Mouse (Mus musculus): ENCODE measurements around the gene Ttc23.

Gene Ttc23

GRCm38 (mm10) chr7:67695906-67696305 lies 48.7 kb downstream of the Ttc23 start:
- ATAC-seq (ENCODE audit: low TSS enrichment): no peak

- ATAC-seq (ENCODE audit: low TSS enrichment): no peak
These were observed 50.9 kb downstream of the Ttc23 start for GRCm38 (mm10) chr7:67697892-67698630.

GRCm38 (mm10) chr7:67699301-67699700 lies 52.1 kb downstream of the Ttc23 start:
- ATAC-seq (ENCODE audit: low TSS enrichment): no peak

GRCm38 (mm10) chr7:67700846-67701245 lies 53.6 kb downstream of the Ttc23 start:
- peak; percentile 81 for ATAC-seq (ENCODE audit: low TSS enrichment)

GRCm38 (mm10) chr7:67701252-67701914 lies 54.2 kb downstream of the Ttc23 start:
- no peak for ATAC-seq (ENCODE audit: low TSS enrichment)

- no peak for ATAC-seq (ENCODE audit: low TSS enrichment)
These were observed 61.0 kb downstream of the Ttc23 start for GRCm38 (mm10) chr7:67708160-67708559.

GRCm38 (mm10) chr7:67710216-67710615 lies 63.0 kb downstream of the Ttc23 start:
- ATAC-seq (ENCODE audit: low TSS enrichment): no peak

GRCm38 (mm10) chr7:67713820-67714510 lies 66.8 kb downstream of the Ttc23 start:
- ATAC-seq (ENCODE audit: low TSS enrichment): peak; percentile 51

GRCm38 (mm10) chr7:67715176-67715575 lies 68.0 kb downstream of the Ttc23 start:
- no peak for ATAC-seq (ENCODE audit: low TSS enrichment)

GRCm38 (mm10) chr7:67716213-67716878 lies 69.1 kb downstream of the Ttc23 start:
- peak; percentile 10 for ATAC-seq (ENCODE audit: low TSS enrichment)

GRCm38 (mm10) chr7:67716925-67717324 lies 69.7 kb downstream of the Ttc23 start:
- peak; percentile 83 for ATAC-seq (ENCODE audit: low TSS enrichment)

GRCm38 (mm10) chr7:67717520-67717919 lies 70.3 kb downstream of the Ttc23 start:
- no peak for ATAC-seq (ENCODE audit: low TSS enrichment)

GRCm38 (mm10) chr7:67718804-67719203 lies 71.6 kb downstream of the Ttc23 start:
- ATAC-seq (ENCODE audit: low TSS enrichment): no peak

GRCm38 (mm10) chr7:67722163-67722562 lies 75.0 kb downstream of the Ttc23 start:
- no peak for ATAC-seq (ENCODE audit: low TSS enrichment)

GRCm38 (mm10) chr7:67724536-67724935 lies 77.3 kb downstream of the Ttc23 start:
- no peak for ATAC-seq (ENCODE audit: low TSS enrichment)

- no peak for ATAC-seq (ENCODE audit: low TSS enrichment)
These were observed 77.8 kb downstream of the Ttc23 start for GRCm38 (mm10) chr7:67725016-67725415.

- no peak for ATAC-seq (ENCODE audit: low TSS enrichment)
These were observed 81.0 kb downstream of the Ttc23 start for GRCm38 (mm10) chr7:67728203-67728602.

- ATAC-seq (ENCODE audit: low TSS enrichment): no peak
These were observed 81.6 kb downstream of the Ttc23 start for GRCm38 (mm10) chr7:67728809-67729208.

- ATAC-seq (ENCODE audit: low TSS enrichment): no peak
These were observed 83.4 kb downstream of the Ttc23 start for GRCm38 (mm10) chr7:67730431-67731110.

GRCm38 (mm10) chr7:67732276-67732675 lies 85.1 kb downstream of the Ttc23 start:
- no peak for ATAC-seq (ENCODE audit: low TSS enrichment)

GRCm38 (mm10) chr7:67740382-67740781 lies 93.2 kb downstream of the Ttc23 start:
- no peak for ATAC-seq (ENCODE audit: low TSS enrichment)

GRCm38 (mm10) chr7:67740796-67741195 lies 93.6 kb downstream of the Ttc23 start:
- ATAC-seq (ENCODE audit: low TSS enrichment): no peak
